Mouse (Mus musculus) heart, adult 2 months (tissue): ENCODE data around the gene Olfr160.

Experiments used
- CTCF ChIP-seq: fragments of 200-600 bp; IDR thresholded peaks from 2 replicates; pipeline ENCODE4 v1.8.1; 2022; ENCODE audit warnings: antibody characterized with exemption, mild to moderate bottlenecking, moderate library complexity
- EP300 ChIP-seq: fragments of 200-500 bp; IDR thresholded peaks from 2 replicates; pipeline ENCODE4 v1.6.1; 2011; ENCODE audit warnings: low read depth, low read length, control low read depth; ENCODE audit not compliant: insufficient read depth

DNA sequence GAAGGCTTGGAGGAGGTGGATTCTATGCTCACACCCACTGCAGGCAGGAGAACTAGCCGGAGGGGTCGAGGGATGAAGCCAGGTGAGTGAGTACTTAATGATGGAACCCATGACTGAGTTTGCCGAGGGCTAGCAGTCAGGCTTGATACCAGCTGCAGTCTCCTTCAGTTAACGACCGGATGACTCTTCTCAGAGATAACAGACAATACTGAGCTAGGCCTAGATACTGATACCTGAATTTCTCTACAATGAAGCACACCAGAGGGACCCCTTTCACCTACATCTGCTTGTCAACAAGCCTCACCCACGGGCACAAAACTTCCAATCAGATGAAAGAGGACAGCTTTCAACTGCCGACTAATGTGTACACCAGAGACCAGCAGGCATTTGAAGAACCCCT, 50.0 kb downstream of the Olfr160 start:
- TF ChIP-seq CTCF: no peak
- TF ChIP-seq EP300: no peak
